Mouse (Mus musculus) lung, adult 18-20 months (tissue): ENCODE measurements around the gene Lmx1b.

Experiments used
- DNase-seq, 2 experiments: peaks; one replicate each; pipeline ENCODE4 v3.0.0; 2022; ENCODE audit warnings: mixed read lengths in 2 of 2

Gene Lmx1b

DNA sequence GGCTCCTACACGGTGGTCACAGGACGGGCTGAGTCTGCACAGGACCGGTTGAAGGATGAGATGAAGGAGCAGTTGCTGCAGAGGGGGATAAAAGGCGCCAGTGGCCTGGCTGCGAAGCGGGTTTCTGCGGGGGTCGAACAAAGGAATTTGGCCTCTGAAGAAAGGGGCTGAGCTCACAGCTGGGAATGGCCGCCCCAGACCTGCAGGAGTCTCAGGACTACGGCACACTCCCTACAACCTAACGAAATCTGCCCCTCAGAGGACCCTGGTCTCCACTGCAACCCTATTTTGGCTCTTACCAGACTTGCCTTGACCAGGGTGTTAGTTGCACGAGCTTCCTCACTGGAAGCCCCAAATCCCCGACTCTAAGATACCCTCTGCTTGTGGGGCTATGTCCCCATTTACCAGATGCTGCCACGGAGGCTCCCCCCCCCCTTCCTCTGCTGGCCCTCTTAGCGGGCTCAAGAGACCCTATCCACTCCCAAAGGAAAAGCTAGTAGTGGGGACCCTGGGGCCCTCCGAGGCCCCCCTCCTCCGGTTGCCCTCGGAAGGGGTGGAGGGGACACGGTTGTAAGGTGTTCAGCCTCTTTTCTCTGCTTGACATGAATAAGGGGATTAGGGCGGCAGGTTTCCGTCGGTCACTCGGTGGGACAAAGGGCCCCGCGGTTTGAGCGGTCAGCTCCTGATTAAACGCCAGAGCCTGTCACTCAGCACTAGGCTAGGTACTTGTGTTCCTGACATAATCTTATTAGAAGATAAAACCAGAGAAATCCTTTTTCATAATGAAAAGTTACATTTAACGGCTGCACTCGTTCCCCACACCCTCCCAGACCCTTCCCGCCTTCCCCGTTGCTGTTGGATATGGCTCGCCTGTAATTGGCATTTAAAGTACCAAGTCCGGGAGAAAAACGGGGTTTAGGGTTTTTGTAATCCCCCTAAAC, 10.0 kb downstream of the Lmx1b start:
- no peak for DNase-seq

DNA sequence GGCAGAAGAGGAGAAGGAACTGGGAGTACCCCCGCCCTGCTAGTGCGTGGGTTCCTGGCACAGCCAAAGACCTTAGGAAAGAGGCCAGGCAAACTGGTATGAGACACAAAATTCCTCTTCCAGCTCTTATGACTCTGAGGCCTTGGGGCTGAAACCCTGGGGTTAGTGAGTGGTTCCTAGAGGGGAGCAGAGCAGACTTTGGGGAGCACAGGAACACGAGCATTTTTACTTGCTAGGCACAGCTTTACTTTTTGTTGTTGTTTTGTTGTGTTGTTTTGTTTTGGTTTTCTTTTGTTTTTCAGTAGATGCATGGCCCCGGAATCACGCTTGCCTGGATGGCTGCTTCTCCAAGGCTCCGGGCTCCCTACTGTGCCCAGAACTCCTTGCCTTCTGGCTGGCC, 10.7 kb downstream of the Lmx1b start:
- DNase-seq = no peak

DNA sequence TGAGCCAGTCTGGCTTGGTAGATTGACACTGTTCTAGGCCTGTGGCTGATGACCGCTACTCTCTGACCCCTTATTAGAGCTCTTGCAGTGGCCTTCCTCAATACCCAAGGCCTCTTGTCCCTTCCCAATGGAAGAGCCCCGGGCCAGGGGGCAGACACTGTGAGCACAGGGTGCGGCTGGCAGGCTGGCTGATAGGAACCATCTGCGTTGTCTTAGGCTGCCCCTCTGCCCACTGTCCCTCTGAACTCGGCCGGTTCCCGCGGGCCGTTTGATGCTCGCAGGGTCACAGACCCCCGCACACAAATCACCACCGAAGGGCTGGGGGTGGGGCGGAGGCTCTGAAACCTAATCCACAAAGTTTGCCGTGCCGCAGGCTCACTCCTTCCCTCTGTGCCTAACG, 11.5 kb downstream of the Lmx1b start:
- no peak for DNase-seq

DNA sequence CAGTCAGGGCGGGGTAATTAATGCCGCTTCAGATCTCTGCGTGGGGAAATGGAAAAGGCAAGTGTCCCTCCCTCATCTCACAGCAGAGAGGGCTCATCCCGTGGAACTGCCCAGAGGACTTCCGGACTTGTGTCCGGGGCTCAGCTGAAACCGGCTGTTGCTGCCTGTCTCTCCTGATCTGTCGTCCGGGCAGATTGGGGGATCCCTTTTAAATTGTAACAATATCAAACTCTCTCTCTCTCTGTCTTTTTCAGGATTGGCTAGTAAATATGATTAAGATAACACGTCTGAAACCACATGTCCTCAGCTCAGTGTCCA, 13.3 kb downstream of the Lmx1b start:
- DNase-seq = no peak

DNA sequence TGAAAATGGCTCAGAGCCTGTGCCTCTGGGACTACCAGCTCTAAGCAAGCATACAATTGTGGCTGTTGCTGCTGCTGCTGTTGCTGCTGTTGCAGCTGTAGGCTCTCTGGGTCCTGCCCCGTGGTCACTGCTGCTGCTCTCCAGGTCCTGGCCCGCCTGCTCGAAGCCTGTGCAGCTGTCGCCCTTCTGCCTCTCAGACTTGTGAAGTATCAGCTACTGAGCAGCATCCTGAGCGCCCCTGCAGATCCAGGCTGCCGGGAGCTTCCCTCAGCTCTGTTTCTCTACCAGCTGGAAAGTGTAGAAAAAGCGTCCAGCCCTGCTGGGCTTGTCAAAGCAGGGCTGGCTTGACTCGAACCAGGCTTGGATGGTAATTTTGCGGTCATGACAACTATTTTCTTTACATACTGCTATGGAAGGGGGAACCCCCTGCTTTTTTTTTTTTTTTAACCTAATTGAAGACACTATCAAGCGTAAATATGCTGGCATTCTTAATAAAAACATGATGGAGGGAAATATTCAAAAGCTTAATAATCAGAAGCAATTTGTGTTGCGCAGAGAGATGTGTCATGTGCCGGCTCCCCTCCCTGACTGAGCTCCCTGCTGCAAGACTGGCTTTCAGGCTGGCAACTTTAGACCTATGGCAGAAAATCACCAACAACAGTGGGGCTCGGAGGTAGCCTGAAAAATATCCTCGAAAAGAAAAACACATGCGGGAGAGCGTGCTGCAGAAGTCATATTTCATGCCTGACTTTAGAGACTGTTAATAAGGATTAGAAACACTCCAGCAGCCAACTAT, 13.9 kb downstream of the Lmx1b start:
- no peak for DNase-seq

DNA sequence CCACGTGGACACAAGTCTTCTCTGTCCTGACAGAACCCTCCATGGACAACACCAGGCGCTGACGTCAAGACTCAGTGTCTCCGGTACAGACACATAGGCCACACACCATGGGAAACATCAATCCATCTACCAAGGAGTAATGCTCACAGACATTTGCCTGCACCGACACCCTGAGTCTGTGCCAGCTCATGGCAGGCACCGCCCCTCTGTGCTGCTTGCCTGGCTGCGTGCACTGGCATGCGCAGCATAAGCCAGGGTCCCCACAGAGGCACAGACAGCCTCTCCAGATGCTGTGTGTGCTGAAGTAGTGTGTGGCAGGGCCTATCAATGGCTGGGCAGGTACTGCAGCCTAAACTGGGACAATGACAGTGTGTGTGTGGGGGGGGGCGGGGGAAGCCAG, 22.6 kb downstream of the Lmx1b start:
- DNase-seq = no peak

DNA sequence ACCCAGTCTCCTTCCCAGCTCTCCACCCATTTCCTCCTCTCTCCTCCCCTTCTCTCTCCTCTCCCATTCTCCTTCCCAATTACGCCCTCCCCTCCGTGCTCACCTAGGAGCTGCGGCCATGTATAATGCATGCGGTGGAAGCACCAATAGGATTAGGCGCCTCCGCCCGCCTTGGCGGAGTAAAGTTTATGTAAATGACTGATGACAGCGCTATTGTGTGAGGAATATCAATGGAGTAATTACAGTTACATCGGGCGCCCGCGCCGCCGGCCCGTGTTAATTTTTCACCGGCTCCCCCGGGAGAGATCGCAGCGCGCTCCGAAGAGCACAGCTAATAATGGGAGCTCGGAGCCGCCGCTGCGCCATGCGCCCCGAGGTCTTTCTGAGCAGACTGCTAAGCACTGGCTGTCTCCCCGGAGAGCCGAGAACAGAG, 23.9 kb downstream of the Lmx1b start:
- peak in 1 of 2 experiments; percentile 17 for DNase-seq

DNA sequence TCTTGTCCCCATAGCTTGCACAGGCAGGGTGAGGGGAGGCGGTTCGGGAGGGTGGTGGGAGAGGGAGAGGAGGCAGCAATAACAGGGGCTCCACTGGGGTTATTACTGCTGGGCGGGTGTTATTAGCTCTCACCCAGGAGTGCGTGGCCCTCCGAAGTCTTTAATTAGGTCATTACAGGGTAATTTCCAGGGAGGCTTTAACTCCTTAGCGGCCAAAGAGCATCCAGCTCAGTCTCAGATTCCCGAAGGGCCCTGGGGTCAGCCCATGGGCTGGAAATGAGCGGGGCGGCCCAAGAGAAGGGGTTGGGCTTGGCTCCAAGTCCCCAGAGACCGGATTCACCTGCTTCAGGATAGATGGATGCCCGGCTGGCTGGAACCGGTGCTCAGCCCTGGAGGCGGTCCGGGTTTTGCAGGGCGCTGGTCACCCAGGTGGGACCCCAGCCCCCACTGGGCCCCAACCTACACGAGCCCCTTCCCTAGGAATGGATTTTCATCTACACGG, 24.4 kb downstream of the Lmx1b start:
- DNase-seq = no peak

DNA sequence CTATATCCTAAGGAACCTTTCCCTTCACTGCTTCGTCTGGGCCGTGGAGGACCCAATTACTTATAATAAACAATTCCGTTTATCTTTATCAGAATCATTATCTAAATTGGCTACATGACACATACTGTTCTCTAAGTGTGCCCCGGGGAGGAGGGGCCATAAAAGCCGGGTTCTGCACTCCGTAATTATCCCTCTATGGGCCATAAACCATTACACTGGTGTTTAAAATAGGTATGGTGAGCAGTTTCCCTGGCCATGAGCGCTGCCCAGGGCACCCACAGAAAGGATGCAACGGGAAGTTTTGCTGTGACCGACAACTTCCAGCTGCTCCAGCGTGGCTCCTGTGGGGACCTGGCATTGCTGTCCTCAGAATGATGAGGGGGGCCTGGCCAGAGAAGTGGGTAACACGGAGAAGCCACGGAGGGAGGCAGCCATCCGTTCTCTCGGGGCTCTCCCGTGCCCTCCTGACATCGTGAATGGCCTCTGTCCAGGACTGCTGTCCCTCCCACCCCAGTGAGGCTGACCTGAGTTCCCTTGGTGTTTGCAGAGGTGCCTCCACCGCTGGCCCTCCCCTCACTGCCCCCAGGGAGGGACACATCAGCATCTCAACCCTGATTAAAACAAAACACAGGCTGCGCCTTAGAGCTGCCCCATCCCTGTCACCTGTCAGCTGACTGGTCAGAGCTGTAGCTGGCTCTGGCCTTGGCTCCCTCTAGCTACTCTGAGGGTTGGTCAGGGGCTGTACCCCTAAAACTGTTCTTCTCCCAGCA, 34.6 kb downstream of the Lmx1b start:
- DNase-seq = no peak

DNA sequence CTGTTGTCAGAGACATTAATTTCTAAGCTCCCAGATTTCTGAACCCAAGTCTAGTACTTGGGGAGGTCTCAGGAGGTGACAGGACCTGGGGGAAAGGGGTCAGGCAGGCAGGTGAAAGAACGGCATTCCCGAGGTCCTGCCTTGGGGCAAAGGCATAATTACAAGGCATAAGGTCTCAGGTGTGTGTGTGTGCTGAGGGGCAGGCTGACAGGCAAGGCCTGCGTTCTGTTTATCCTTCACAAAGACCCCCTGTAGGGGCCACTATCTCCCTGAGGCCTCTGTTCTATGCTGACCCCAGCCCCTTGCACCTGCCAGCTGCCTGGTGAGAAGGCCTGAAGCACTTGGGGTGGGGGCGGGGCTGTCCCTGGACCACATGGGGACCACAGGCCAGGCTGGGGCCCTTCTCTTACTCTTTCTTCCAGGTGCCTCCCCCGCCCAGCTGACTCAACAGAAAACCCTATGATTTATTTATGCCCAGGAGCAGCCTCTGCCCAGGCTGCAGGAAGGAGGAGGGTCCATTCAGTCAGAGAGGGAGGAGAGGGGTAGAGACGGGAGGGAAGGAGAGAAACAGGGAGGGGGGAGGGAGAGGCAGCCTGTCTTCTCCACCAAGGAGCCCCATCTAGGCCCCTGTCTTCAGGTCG, 35.3 kb downstream of the Lmx1b start:
- no peak for DNase-seq

DNA sequence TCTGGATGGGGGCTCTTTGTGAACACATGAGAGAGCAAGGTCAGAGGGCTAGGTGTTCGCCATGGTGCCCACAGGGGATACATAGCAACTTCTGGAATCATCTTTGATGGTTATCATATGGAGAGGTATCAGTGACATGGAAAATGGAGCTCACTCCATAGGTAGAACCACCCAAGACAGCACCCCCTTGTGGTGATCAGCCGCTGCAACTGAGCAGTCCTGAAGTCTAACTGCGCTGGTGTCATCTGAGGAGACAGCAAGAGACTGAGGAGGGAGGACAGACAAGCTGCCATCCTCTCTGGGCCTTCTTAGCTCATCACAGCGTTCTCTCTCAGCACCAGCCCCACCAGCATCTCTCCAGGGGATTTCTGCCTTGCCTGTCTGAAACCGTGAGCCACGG, 39.8 kb downstream of the Lmx1b start:
- DNase-seq = no peak

DNA sequence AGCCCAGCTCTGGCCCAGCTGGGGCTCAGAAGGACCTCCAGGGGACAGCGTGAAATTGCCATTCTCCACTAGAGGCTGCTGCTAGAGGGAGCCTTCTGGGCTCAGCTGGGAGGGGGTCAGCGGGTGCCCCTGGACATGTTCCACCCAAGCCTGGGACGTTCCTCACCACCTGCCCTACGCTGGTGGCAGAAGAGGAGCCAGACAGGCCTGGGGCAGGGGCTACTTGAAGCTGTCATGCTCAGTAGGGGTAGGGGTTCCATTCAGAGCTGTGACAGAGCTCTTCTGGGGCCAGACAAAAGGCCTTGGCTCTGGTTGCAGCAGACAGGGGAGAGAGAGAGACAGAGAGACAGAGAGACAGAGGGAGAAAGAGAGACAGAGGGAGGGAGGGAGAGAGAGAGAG, 42.9 kb downstream of the Lmx1b start:
- no peak for DNase-seq

DNA sequence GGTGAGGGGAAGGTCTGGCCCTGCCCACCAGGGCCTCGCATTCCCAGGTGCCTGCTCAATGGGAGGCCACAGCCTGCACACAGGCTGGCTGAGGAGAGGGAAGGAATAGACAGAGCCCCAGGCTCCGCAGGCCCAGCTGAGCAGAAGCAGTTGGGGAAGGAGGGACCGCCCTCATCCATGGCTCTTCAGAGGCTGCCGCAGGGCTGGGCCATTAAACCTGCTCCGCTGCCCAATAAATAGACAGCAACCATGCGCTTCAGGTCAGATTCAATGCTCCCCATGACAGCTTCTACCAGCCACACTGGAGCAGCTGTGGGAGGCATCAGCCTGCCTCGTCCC, 45.3 kb downstream of the Lmx1b start:
- DNase-seq = no peak

DNA sequence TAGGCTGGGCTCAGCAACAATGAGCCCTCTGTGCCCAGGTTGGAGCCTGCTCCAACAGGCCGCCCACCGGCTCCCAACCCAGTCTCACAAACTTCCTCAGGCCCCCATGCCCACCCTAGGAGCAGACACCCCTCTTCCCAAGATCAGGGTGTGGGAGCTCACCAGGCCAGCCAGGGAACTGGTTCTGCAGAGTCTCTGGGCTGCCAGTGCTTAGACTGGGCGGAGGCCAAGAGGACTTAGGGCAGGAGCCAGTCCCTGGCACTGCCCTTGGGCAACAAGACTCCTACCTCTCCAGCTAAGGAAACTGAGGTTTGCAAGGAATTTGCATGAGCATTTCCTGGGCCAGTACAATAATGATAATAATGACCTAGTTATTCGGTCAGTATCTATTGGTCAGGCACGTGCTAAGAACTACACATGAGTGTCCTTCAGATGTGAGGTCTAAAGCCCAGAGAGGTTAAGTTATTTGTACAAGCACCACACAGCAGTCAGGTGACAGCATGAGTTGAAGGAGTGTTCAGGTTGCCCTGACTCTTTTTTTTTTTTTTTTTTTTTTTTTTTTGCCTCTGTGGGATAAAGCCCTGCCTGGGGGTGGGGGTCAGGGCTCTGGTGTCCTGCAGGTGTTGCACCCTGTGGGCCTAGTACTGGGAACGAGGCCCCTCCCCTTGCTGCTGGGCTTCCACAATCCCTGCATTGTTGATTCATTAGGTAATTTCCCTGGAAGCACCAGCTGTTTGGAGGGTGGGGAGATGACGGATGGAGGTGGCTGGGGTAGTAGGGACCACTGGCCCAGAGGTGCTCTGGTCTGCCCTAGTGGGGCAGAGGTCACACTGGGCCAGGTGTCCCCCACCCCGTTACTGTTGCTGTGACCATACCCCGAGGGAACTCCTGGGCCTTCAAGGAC, 45.9 kb downstream of the Lmx1b start:
- DNase-seq = peak; percentile 43 to 58

DNA sequence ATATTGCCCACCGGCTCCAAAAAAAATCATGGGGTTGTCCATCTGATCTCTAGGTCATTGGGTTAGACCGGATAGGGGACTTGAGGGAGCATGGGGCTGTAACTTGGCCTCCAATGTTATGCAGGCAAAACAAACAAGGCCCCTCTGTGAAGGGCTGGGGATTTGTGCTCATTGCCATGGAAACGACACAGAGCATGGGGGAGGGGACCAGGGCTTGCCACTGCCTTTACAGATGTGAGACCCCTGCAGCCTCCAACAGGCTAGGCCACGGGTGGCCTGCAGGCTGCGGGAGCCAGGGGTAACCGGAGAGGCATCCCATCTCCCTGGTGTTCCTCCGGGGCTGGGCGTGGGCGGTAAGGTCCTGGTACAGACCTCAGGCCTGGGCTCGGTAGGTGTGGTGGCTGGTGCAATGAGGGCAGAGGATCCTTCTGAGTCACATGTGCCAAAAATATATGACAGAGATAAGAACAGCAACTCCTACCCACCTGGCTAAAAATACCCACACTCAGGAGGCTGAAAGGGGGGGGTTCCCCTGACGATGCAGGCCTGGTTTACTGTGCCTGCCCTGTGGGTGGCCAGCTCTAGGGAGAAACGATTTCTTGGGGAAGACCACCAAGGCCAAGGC, 47.3 kb downstream of the Lmx1b start:
- no peak for DNase-seq

DNA sequence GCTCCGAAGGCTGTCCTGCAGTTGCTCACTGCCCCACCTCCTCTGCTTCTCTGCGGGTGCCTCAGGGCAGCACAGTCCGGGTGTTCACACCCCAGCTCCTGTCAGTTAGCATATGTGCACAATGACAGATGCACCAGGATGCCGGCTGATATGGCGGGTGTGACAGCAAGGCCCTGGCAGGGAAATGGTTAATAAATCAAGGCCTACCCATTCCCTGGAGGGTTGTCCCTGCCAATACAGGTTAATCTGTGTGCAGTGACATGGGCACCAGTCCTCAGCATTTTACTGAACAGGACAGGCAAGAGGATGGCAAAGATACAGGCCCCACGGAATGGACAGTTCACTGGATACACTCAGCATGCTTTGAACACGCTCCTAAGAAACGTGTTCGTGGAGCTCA, 51.0 kb downstream of the Lmx1b start:
- no peak for DNase-seq

DNA sequence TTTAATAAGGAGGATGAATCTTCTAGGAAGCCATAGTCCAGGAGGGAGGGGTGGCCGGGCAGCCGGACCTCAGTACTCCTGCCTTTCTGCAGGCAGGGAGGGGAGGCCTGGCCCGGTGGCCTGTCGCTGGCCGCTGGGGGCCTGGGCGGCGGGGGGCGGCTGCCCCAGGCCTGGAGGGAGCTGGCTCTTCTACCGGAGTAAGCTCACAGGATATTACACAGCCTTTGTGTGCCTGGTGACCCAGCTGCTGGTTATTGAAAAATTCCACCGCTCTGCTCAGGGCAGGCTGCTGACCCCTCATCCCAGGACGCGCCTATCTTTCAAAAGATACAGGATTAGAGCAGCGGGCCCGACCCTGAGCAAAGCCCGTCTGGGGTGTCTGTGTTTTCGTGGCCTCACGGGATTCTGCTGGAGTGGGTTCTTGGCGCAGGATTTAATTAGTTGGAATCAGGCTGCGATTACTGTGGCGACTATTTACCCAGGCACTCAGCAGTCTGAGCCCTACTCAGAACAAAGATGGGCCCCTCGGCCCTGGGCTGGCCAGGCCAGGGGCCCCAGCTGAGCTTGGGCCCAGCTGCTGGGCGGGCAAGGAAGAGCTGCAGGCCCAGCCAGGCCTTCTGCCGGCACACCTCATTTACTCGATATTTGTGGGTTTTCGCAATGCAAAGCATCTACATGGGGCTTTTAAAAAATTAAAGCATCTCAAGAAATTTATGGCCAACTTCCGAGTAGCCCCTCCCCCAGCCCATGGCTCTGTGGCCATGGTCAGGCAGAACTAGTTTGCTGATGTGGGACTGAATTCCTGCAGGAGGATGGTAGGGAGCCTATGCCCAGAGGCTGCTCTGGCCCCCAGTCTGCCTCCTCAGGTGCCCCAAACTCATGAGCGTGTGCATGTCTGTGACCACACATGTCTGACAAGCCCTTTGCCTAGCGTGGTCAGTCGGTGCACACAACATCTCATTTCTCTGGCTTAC, 55.1 kb downstream of the Lmx1b start:
- no peak for DNase-seq

DNA sequence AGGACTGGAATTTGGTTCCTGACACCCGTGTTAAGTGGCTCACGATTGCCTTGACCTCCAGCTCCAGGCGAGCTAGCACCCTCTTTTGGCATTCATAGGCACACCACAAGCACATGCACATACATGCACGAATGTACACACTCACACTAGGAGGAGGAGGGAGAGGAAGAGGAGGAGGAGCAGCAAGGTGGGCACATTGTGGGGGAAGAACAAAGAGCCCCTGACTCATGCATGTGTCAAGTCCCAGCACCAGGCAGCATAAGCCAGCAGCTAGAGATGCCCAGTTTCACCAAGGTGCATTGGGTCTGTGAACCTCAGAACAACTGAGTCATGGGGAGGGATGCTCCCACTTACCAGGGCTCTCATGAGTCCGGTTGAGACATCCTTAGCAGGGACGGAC, 56.5 kb downstream of the Lmx1b start:
- no peak for DNase-seq

DNA sequence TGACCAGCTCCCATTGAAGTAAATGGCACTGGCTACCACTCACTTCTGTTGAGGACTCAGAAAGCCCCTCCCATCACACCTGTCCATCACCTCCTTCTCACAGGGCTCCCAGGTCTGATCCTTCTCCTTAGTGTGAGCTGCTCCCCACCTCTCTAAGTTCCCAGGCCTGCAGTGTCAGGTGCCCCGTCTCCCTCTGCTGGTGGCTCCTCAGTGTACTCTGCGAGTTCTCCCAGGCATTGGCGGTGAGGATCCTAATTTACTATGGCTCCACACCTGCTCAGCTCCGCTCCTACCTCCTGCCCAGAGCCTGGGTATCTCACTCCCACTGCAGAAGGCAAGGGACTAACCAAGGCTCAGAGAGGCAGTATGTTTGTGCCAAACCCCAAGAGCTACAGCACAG, 57.0 kb downstream of the Lmx1b start:
- DNase-seq = no peak

DNA sequence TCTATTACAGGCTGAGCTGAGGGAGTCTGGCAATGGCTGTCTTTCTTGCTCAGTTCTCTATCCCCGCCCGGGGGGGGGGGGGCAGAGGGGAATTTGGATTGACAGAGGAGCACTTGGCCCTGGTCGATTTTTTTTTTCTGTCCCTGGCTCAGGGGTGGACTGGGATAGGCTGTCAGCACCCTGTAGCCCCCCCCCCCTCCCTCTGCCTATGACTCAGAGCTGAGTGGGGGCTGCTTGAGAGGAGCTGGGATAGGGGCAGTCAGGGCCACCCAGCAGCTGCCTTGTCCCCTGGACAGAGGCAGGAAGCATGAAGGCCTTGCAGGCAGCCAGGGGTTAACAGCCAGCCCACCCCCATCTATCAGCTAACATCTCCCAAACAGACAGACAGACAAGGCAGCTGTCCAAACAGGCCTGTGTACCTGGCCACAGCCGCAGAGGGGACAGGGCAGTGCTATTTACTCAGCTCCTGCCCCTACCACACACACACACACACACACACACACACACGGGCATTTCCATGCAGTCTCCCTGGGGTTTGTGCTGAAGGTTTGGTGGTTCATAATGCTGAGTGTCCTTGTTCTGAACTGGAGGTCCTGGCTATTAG, 57.8 kb downstream of the Lmx1b start:
- no peak for DNase-seq
